Mouse (Mus musculus): ENCODE measurements around the gene Olfr472. TPM values are rescaled to one million over a fixed set of nuclear protein-coding genes. Genes with fewer than 3 reads are reported as not detected.
"Not testable (repeated sequence)": the region's sequence is repeated elsewhere in the genome, so short reads cannot be mapped to it uniquely, and the experiment has no call there.

Olfr472 gene
- polyA plus RNA-seq (2016; fragmentation: Nextera tagmentation; extraction: Ambion mirVana) = not detected in 2 replicates

- H3K4me1 ChIP-seq = no peaks in the 10 kb centered on the region
- no peaks in the 10 kb centered on the region for H3K36me3 ChIP-seq
- no peaks in the 10 kb centered on the region for H3K9me3 ChIP-seq (replicated peaks)
- no peaks in the 10 kb centered on the region for H3K27me3 ChIP-seq (ENCODE audit: low read depth, poor library complexity, severe bottlenecking)
- no peak within 1 kb of the TSS for H3K27ac ChIP-seq
- no peak within 1 kb of the TSS for H3K4me3 ChIP-seq
- DNase-seq (ENCODE audit: low spot score) = no peak
Observed at GRCm38 (mm10) chr7:107897602-107898001, at the start of gene Olfr472. Olfr472 (plus strand) TSS chr7:107897902.

- Histone ChIP-seq H3K9me3 (replicated peaks) (no peaks in the 10 kb centered on the region), H3K27ac (no peak within 1 kb of the TSS), H3K36me3 (no peaks in the 10 kb centered on the region), H3K4me1 (no peaks in the 10 kb centered on the region), H3K27me3 (ENCODE audit: low read depth, poor library complexity, severe bottlenecking) (no peaks in the 10 kb centered on the region), H3K4me3 (no peak within 1 kb of the TSS)
- no peak for DNase-seq (ENCODE audit: low spot score)
- 94% methylated on average over 1 of the region's 1 CpGs for WGBS
Observed at GRCm38 (mm10) chr7:107930146-107930545, 32.4 kb downstream of the Olfr472 start, which contains the start of gene Olfr473. Olfr473 (plus strand) TSS chr7:107930446.

- 98% methylated on average over 12 of the region's 12 CpGs for WGBS
- H3K27ac ChIP-seq; H3K36me3 ChIP-seq; H3K9me3 ChIP-seq (replicated peaks); H3K4me1 ChIP-seq; DNase-seq (ENCODE audit: low spot score); H3K27me3 ChIP-seq (ENCODE audit: low read depth, poor library complexity, severe bottlenecking); H3K4me3 ChIP-seq: not testable (repeated sequence)
Observed at GRCm38 (mm10) chr7:107952539-107952938, 54.8 kb downstream of the Olfr472 start.

DNA sequence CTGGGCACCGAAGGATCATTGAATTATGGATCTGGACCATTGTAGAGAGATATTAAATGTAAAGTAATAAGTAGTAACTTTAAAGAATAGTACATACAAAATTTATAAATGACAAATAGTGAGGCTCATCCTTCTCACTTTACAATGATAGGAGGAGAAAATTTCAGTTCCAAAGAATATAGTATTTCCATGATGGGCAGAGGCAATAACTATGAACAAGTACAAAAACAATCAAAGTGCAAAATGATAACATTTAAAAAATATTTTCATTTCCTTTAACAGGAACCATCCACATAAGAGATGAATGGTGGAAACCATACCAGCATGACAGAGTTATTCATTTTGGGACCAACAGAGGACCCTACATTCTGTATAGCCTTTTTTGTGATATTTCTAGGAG, 56.6 kb downstream of the Olfr472 start, which contains the start of gene Olfr474:
TSS of gene Olfr474 (plus strand) at position 301 of the 400 bp plus-strand sequence.
- no peak for DNase-seq (ENCODE audit: low spot score)
- 92% methylated on average over 1 of the region's 1 CpGs for WGBS
- H3K4me1 ChIP-seq = no peaks in the 10 kb centered on the region
- no peaks in the 10 kb centered on the region for H3K9me3 ChIP-seq (replicated peaks)
- no peak within 1 kb of the TSS for H3K27ac ChIP-seq
- H3K4me3 ChIP-seq = no peak within 1 kb of the TSS
- H3K36me3 ChIP-seq = no peaks in the 10 kb centered on the region
- no peaks in the 10 kb centered on the region for H3K27me3 ChIP-seq (ENCODE audit: low read depth, poor library complexity, severe bottlenecking)

Other genes with a start within 250 kb of the Olfr472 start
- gene Cyb5r2, start 139.9 kb upstream of the Olfr472 start, polyA plus RNA-seq (2016; fragmentation: Nextera tagmentation; extraction: Ambion mirVana) = 0.23 and 0.30 TPM in 2 replicates
- not detected in 2 replicates for gene Ovch2, start 96.7 kb upstream of the Olfr472 start, polyA plus RNA-seq (2016; fragmentation: Nextera tagmentation; extraction: Ambion mirVana)
- not detected in 2 replicates for gene Olfr467, start 85.6 kb upstream of the Olfr472 start, polyA plus RNA-seq (2016; fragmentation: Nextera tagmentation; extraction: Ambion mirVana)
- not detected in 2 replicates for gene Olfr469, start 72.4 kb upstream of the Olfr472 start, polyA plus RNA-seq (2016; fragmentation: Nextera tagmentation; extraction: Ambion mirVana)
- not detected in 2 replicates for gene Olfr470, start 50.4 kb upstream of the Olfr472 start, polyA plus RNA-seq (2016; fragmentation: Nextera tagmentation; extraction: Ambion mirVana)
- not detected in 2 replicates for gene Olfr473, start 32.5 kb downstream of the Olfr472 start, polyA plus RNA-seq (2016; fragmentation: Nextera tagmentation; extraction: Ambion mirVana)
- not detected in 2 replicates for gene Olfr474, start 56.7 kb downstream of the Olfr472 start, polyA plus RNA-seq (2016; fragmentation: Nextera tagmentation; extraction: Ambion mirVana)
- not detected in 2 replicates for gene Olfr476, start 66.9 kb downstream of the Olfr472 start, polyA plus RNA-seq (2016; fragmentation: Nextera tagmentation; extraction: Ambion mirVana)
- gene Olfr477, start 88.8 kb downstream of the Olfr472 start, polyA plus RNA-seq (2016; fragmentation: Nextera tagmentation; extraction: Ambion mirVana) = not detected in 2 replicates
- not detected in 2 replicates for gene Olfr478, start 136.1 kb downstream of the Olfr472 start, polyA plus RNA-seq (2016; fragmentation: Nextera tagmentation; extraction: Ambion mirVana)
- gene Olfr479, start 152.8 kb downstream of the Olfr472 start, polyA plus RNA-seq (2016; fragmentation: Nextera tagmentation; extraction: Ambion mirVana) = not detected in 2 replicates
- gene Olfr480, start 169.4 kb downstream of the Olfr472 start, polyA plus RNA-seq (2016; fragmentation: Nextera tagmentation; extraction: Ambion mirVana) = not detected in 2 replicates
- not detected in 2 replicates for gene Olfr481, start 182.0 kb downstream of the Olfr472 start, polyA plus RNA-seq (2016; fragmentation: Nextera tagmentation; extraction: Ambion mirVana)
- 0.10 TPM in 2 replicates for gene Olfr482, start 199.7 kb downstream of the Olfr472 start, polyA plus RNA-seq (2016; fragmentation: Nextera tagmentation; extraction: Ambion mirVana)
- not detected in 2 replicates for gene Olfr483, start 202.9 kb downstream of the Olfr472 start, polyA plus RNA-seq (2016; fragmentation: Nextera tagmentation; extraction: Ambion mirVana)
- gene Olfr484, start 229.5 kb downstream of the Olfr472 start, polyA plus RNA-seq (2016; fragmentation: Nextera tagmentation; extraction: Ambion mirVana) = not detected in 2 replicates

Measured in limb, embryonic 10.5 days (tissue).